Mouse (Mus musculus): ENCODE measurements around the gene Mettl16. TPM values are rescaled to one million over a fixed set of nuclear protein-coding genes. Genes with fewer than 3 reads are reported as not detected.

Gene Mettl16
- total RNA-seq (2014; rRNA removed) (13.1 and 16.6 TPM in 2 replicates), polyA plus RNA-seq (2015; fragmentation: Nextera tagmentation; extraction: Ambion mirVana) (23.3 and 28.7 TPM in 2 replicates)

DNA sequence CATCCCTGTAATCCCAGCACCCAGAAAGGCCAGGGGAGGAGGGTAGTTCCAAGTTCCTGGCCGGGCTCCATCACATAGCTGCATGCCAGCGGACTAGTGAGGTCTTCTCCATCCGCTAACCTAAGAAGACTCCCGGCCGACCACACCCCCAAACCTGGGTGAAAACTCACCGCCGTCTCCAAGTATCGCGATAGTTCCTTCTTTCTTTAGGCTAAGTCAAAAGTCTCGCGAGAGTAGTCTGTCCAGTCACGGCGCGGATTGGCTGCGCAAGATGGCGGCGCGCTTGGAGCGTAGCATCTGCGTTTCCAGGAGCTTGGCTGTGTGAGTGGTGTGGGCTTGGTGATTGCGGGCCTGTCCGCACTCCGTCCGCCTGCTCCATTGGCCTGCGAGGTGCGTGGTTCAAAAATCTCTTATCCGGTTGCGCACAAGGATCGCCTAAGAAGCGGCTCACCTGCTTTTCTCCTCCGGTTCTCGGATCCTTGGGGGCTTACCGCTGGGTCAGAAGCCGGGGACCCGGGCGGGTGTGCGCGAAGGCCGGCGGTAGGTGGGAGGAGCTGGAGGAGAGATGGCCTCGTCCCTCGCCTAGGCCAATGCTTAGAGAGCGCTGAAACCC is at the start of gene Mettl16:
Mettl16 (plus strand) TSS at position 236 of the 613 bp plus-strand sequence.
- WGBS = under 1% methylated on average over 43 of the region's 43 CpGs
- Histone ChIP-seq H3K4me2 (ENCODE audit: low read depth, low read length, poor library complexity, severe bottlenecking) (peak within 1 kb of the TSS; percentile 66), H3K36me3 (ENCODE audit: insufficient read depth, low read length) (peaks cover 7% of the 10 kb centered on the region; the same call in 1 of the 2 replicates), H3K9ac (replicated peaks; ENCODE audit: low read length, poor library complexity, severe bottlenecking) (peak within 1 kb of the TSS; percentile 77), H3K9me3 (ENCODE audit: low read length) (no peaks in the 10 kb centered on the region), H3K27me3 (ENCODE audit: insufficient read depth, low read length) (no peaks in the 10 kb centered on the region), H3K4me3 (ENCODE audit: low read depth, low read length) (peak within 1 kb of the TSS; percentile 53), H3K4me1 (ENCODE audit: insufficient read depth, low read length) (peaks cover 5% of the 10 kb centered on the region), H3K27ac (ENCODE audit: low read depth, low read length) (peak within 1 kb of the TSS; percentile 91)
- DNase-seq (ENCODE audit: low spot score) = peak; percentile 99
- no peak for TF ChIP-seq CTCF (IDR thresholded peaks at IDR 0.05)
- ATAC-seq (ENCODE audit: low FRiP score) = peak; percentile 96

DNA sequence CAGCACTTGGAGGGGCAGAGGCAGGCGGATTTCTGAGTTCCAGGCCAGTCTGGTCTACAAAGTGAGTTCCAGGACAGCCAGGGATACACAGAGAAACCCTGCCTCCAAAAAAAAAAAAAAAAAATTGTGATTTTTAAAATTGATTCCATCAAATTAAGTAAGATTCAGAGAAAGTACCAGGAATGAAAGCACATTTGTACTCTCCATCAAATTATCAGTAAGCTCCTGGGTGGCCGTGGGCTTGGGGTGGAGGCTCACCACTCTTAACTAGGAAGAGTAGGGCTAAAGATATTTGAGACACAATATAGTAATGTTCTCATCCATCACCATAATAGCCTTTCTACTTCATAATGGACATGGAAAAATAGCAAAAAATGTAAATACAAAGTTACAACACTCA is 49.5 kb upstream of the Mettl16 start:
- no peak for ATAC-seq (ENCODE audit: low FRiP score)
- WGBS = 63% methylated on average over 2 of the region's 2 CpGs

DNA sequence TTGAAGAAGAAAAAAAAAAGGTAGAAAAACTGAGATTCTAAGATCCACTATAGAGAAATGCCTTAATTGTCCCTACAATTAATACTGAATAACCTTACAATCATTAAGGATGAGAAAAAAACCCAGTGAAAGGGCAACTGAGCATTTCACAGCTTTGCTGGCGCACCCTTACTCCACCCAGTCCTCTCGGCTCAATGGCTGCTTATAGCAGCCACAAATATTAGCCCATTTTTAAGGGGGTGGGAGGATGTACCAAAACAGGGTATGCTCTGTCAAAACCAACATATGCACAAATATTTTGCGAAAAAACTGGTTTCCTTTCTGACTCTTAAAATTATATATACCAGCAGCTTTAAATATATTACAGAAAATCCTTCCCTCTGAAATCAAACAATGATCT is 48.7 kb upstream of the Mettl16 start:
- peaks cover 8% of the 10 kb centered on the region for H3K4me1 ChIP-seq (ENCODE audit: insufficient read depth, low read length)
- no peak for ATAC-seq (ENCODE audit: low FRiP score)
- TF ChIP-seq CTCF (IDR thresholded peaks at IDR 0.05) = no peak
- H3K27ac ChIP-seq (ENCODE audit: low read depth, low read length) = no peak overlapping the region
- H3K36me3 ChIP-seq (ENCODE audit: insufficient read depth, low read length) = no peaks in the 10 kb centered on the region
- no peaks in the 10 kb centered on the region for H3K9me3 ChIP-seq (ENCODE audit: low read length)
- H3K4me2 ChIP-seq (ENCODE audit: low read depth, low read length, poor library complexity, severe bottlenecking) = peak overlapping the region; percentile 68
- no peaks in the 10 kb centered on the region for H3K27me3 ChIP-seq (ENCODE audit: insufficient read depth, low read length)
- H3K4me3 ChIP-seq (ENCODE audit: low read depth, low read length) = peak overlapping the region; percentile 99
- 26% methylated on average over 3 of the region's 3 CpGs for WGBS
- H3K9ac ChIP-seq (replicated peaks; ENCODE audit: low read length, poor library complexity, severe bottlenecking) = peak overlapping the region; percentile 54; the same call in 1 of the 2 replicates
- DNase-seq (ENCODE audit: low spot score) = peak; percentile 28

More for the DNA sequence above, 49.5 kb upstream of the Mettl16 start:
- Histone ChIP-seq H3K27ac (ENCODE audit: low read depth, low read length) (no peak overlapping the region), H3K4me2 (ENCODE audit: low read depth, low read length, poor library complexity, severe bottlenecking) (peak overlapping the region; percentile 42), H3K9me3 (ENCODE audit: low read length) (no peaks in the 10 kb centered on the region), H3K9ac (replicated peaks; ENCODE audit: low read length, poor library complexity, severe bottlenecking) (no peak overlapping the region), H3K4me1 (ENCODE audit: insufficient read depth, low read length) (peaks cover 8% of the 10 kb centered on the region), H3K27me3 (ENCODE audit: insufficient read depth, low read length) (no peaks in the 10 kb centered on the region), H3K4me3 (ENCODE audit: low read depth, low read length) (0 out of 2 replicates have a peak overlapping the region, but pooled peaks have one; percentile 10), H3K36me3 (ENCODE audit: insufficient read depth, low read length) (no peaks in the 10 kb centered on the region)
- no peak for DNase-seq (ENCODE audit: low spot score)
- no peak for TF ChIP-seq CTCF (IDR thresholded peaks at IDR 0.05)

DNA sequence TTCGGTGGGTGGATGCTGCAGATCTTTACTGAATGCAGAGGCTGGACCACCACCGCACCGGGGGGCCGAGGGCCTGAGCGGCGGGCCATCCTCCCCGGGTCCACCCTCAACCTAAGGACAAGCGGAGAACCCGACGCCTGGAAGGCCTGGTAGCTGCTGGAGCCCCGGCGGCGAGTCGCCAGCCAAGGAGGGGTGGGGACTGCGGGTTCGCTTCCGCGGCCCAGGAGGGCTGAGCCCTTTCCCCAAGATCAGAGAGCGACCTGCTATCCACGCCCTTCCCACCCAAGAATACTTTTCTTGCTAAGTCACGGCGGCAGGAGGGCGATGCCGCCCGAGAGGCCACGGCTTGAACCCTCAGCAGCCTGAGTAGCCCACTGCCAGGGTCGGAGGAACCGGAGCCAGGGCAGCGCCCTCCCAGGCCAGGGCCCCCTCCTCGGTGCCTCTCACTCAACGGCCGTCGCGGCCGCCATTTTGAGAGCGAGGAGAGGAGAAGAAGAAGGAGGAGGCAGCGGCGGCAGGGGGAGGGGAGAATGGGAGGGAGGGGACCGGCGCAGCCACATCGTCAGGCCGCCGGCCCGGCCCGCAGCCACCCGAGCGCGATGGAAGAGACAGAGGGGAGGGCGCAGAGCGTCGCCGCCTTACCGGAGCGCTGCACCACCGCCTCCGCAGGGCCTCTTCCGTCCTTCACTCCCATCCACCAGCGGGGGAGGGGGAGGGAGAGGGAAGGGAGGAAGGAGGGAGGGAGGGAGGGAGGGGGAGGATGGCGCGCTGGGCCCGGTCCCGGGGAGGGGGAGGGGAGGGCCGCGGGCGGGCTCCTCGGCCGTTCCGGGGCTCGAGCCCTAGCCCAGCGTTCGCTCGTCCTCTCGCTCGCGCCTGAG is 47.0 kb upstream of the Mettl16 start:
- Histone ChIP-seq H3K9ac (replicated peaks; ENCODE audit: low read length, poor library complexity, severe bottlenecking) (peak overlapping the region; percentile 99), H3K27me3 (ENCODE audit: insufficient read depth, low read length) (no peaks in the 10 kb centered on the region), H3K36me3 (ENCODE audit: insufficient read depth, low read length) (no peaks in the 10 kb centered on the region), H3K4me1 (ENCODE audit: insufficient read depth, low read length) (peaks cover 8% of the 10 kb centered on the region), H3K27ac (ENCODE audit: low read depth, low read length) (peak overlapping the region; percentile 99), H3K4me3 (ENCODE audit: low read depth, low read length) (peak overlapping the region; percentile 99), H3K9me3 (ENCODE audit: low read length) (no peaks in the 10 kb centered on the region), H3K4me2 (ENCODE audit: low read depth, low read length, poor library complexity, severe bottlenecking) (peak overlapping the region; percentile 68)
- DNase-seq (ENCODE audit: low spot score) = peak; percentile 89
- peak; percentile 81 for ATAC-seq (ENCODE audit: low FRiP score)
- TF ChIP-seq CTCF (IDR thresholded peaks at IDR 0.05) = no peak
- WGBS = under 1% methylated on average over 45 of the region's 75 CpGs

DNA sequence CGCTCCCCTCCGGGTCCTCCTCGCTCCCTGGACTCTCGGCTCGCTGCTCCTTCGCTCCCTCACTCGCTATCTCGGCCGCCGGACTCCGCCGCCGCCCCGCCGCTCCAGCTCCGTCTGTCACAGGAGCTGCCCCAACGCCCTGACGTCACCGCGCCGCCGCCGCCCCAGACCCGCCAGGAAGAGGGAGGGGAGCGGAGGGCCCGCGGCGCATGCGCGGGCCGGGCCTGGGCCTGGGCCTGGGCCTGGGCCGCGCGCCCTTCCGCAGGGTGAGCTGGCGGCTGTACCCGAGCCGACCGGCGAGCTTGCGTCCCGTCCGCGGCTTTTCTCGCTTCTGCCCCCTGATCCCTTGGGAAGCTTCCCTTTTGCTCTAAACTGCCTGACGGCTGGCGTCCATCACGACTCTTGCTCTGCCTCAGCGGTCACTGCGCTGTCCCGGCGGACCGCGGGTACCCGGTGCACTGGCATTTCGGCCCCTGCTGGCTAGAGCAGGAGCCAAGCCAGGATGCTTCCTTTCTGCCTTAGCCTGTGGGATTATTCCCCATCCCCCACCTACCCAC is 46.3 kb upstream of the Mettl16 start, which contains the start of gene Pafah1b1:
Pafah1b1 (minus strand) TSS at position 436 of the 557 bp plus-strand sequence.
- Histone ChIP-seq H3K9ac (replicated peaks; ENCODE audit: low read length, poor library complexity, severe bottlenecking) (peak within 1 kb of the TSS; percentile 99), H3K4me1 (ENCODE audit: insufficient read depth, low read length) (peaks cover 8% of the 10 kb centered on the region), H3K4me2 (ENCODE audit: low read depth, low read length, poor library complexity, severe bottlenecking) (peak within 1 kb of the TSS; percentile 68), H3K27ac (ENCODE audit: low read depth, low read length) (peak within 1 kb of the TSS; percentile 99), H3K36me3 (ENCODE audit: insufficient read depth, low read length) (no peaks in the 10 kb centered on the region), H3K27me3 (ENCODE audit: insufficient read depth, low read length) (no peaks in the 10 kb centered on the region), H3K4me3 (ENCODE audit: low read depth, low read length) (peak within 1 kb of the TSS; percentile 99), H3K9me3 (ENCODE audit: low read length) (no peaks in the 10 kb centered on the region)
- peak; percentile 97 for DNase-seq (ENCODE audit: low spot score)
- peak; percentile 98 for ATAC-seq (ENCODE audit: low FRiP score)
- 0% methylated on average over 35 of the region's 56 CpGs for WGBS
- TF ChIP-seq CTCF (IDR thresholded peaks at IDR 0.05) = peak; percentile 46
